Mouse (Mus musculus) forebrain, embryonic 13.5 days (tissue): ENCODE data around the gene Mfap5. TPM values are rescaled to one million over a fixed set of nuclear protein-coding genes. Genes with fewer than 3 reads are reported as not detected.
A peak's percentile ranks its signal among the peaks of the same experiment; 100 is the strongest.
"Not testable (repeated sequence)": the region's sequence is repeated elsewhere in the genome, so short reads cannot be mapped to it uniquely, and the experiment has no call there.

Experiments used
- ATAC-seq: fragments of 200-750 bp; cut with Nextera tagmentation; 2 replicates; pipeline ENCODE4 v1.8.0; 2017
- H3K27ac ChIP-seq: fragments of 300-500 bp; sonication (generic); 2 replicates; pipeline ENCODE4 v1.5.1; 2015; ENCODE audit warnings: inconsistent platforms, mild to moderate bottlenecking, moderate library complexity
- H3K27me3 ChIP-seq: fragments of 300-500 bp; sonication (generic); 2 replicates; pipeline ENCODE4 v1.6.1; 2015; ENCODE audit warnings: mild to moderate bottlenecking, inconsistent platforms
- H3K36me3 ChIP-seq: fragments of 300-500 bp; sonication (generic); 2 replicates; pipeline ENCODE4 v1.6.1; 2015; ENCODE audit warnings: mild to moderate bottlenecking, inconsistent platforms; ENCODE audit not compliant: poor library complexity, severe bottlenecking
- H3K4me1 ChIP-seq: fragments of 300-500 bp; sonication (generic); 2 replicates; pipeline ENCODE4 v1.6.1; 2015; ENCODE audit warnings: inconsistent platforms
- H3K4me2 ChIP-seq: fragments of 300-500 bp; sonication (generic); 2 replicates; pipeline ENCODE4 v1.6.1; 2015; ENCODE audit warnings: inconsistent platforms, mild to moderate bottlenecking, moderate library complexity
- H3K4me3 ChIP-seq: fragments of 300-500 bp; sonication (generic); 2 replicates; pipeline ENCODE4 v1.5.1; 2015; ENCODE audit warnings: mild to moderate bottlenecking, inconsistent platforms
- H3K9ac ChIP-seq: fragments of 300-500 bp; sonication (generic); 2 replicates; pipeline ENCODE4 v1.6.1; 2015; ENCODE audit warnings: mild to moderate bottlenecking, inconsistent platforms
- H3K9me3 ChIP-seq: fragments of 300-500 bp; sonication (generic); replicated peaks from 2 replicates; pipeline ENCODE4 v1.6.1; 2016; ENCODE audit warnings: inconsistent platforms
- WGBS: fragments of 180-500 bp; shearing (Covaris S2); methylation state at CpG from one replicate; pipeline ENCODE4 v1.1.7; 2015; 5-methylcytosine and 5-hydroxymethylcytosine counted together
- polyA plus RNA-seq: library from polyadenylated mRNA; unstranded; fragments of >200 nt; fragmentation: Nextera tagmentation; extraction: Ambion mirVana; gene quantifications from 2 replicates; pipeline ENCODE4 v1.2.1, GENCODE M21; 2015

The Mfap5 gene
- polyA plus RNA-seq = 1.0 and 1.2 TPM in 2 replicates

DNA sequence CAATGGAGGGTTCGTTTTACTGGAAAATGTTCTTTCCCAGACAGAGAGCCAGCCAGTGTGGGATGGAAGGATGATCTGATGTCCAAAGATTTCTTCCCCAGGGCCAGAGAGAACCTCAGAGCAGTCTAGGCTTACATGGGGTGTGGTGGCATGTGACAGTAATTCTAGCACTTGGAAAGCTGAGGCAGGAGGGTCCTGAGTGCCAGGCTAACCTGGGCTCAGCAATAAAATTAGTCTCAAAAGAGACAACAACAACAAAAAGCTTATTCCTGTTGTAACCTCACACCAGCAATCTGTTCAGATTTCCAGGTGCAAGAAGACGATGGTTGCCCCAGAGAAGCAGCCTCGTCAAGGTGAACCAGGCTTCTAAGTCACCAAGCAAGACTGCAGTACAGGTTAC lies at the start of gene Mfap5:
Gene Mfap5 (plus strand): TSS at position 301 of the 400 bp plus-strand sequence.
- no peak within 1 kb of the TSS for H3K27ac ChIP-seq
- no peaks in the 10 kb centered on the region for H3K27me3 ChIP-seq
- H3K4me2 ChIP-seq = no peak within 1 kb of the TSS
- H3K9me3 ChIP-seq = no peaks in the 10 kb centered on the region
- 85% methylated on average over 3 of the region's 3 CpGs for WGBS
- ATAC-seq = no peak
- no peaks in the 10 kb centered on the region for H3K36me3 ChIP-seq
- no peak within 1 kb of the TSS for H3K4me3 ChIP-seq
- H3K9ac ChIP-seq = no peak within 1 kb of the TSS
- no peaks in the 10 kb centered on the region for H3K4me1 ChIP-seq

DNA sequence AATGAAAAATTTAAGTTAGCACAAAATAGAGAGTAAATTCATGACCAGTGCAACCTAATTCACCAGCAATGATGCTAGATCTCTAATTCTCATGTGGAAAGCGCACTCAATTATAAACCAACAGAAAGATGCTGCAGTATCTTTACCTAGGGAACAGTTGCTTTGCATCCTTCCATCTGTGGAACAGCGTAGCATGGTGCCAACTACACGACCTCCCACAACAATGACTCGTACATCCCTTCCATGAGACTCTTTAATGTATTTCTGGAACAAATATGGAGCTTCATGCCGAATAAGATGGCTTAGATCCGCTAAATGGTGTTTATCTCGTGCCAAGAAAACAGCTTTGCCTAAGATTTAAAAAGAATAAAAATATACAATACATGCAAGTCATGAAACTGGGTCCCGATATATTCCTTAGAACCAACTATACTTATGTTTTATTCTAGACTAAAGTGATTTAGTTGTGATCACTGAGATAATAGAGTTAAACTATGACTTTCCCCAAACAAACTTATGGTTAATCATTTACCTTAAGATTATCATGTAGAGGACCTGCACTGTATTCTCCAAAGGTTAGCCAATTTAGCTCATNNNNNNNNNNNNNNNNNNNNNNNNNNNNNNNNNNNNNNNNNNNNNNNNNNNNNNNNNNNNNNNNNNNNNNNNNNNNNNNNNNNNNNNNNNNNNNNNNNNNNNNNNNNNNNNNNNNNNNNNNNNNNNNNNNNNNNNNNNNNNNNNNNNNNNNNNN lies 46.5 kb upstream of the Mfap5 start:
- Histone ChIP-seq H3K4me1 (no peaks in the 10 kb centered on the region), H3K4me2 (no peak overlapping the region), H3K36me3 (peaks cover 78% of the 10 kb centered on the region), H3K27ac (no peak overlapping the region), H3K9me3 (no peaks in the 10 kb centered on the region), H3K4me3 (no peak overlapping the region), H3K9ac (no peak overlapping the region), H3K27me3 (no peaks in the 10 kb centered on the region)
- no peak for ATAC-seq
- WGBS = 96% methylated on average over 8 of the region's 8 CpGs

DNA sequence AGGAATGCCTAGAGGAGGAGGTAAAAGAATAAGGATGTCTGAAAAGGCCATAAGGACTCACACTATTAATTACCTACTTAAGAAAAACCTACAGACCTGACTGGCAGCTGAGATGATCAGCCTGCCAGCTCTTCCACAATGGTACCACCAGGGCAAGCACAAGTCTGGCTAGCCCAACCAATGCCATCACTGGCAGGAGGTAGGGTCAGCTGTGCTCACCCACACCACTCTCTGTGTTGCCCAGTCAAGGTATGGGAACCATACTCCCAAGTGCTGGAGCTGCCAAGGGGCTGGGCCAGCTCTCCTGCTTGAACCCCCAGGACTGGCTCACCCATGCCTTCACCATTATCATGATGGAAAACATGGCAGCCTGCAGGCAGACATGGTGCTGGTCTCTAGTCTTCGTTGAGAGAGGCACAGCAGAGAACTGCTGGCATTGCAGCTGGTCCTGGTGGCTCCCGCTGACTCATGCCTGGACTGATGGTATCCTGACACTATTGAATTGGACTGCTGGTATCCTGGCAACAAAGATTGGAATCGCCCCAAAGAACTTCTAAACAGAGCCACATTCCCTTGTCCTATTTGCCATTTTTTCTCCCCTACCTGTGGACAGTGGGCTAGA lies 39.4 kb upstream of the Mfap5 start:
- Histone ChIP-seq H3K4me1 (0 out of 2 replicates have a peak, but pooled peaks cover 4% of the 10 kb centered on the region), H3K27me3 (no peaks in the 10 kb centered on the region), H3K9ac (no peak overlapping the region), H3K4me2 (no peak overlapping the region), H3K36me3 (peaks cover 82% of the 10 kb centered on the region), H3K4me3 (no peak overlapping the region), H3K9me3 (no peaks in the 10 kb centered on the region), H3K27ac (no peak overlapping the region)
- no peak for ATAC-seq
- WGBS = 67% methylated on average over 3 of the region's 3 CpGs

DNA sequence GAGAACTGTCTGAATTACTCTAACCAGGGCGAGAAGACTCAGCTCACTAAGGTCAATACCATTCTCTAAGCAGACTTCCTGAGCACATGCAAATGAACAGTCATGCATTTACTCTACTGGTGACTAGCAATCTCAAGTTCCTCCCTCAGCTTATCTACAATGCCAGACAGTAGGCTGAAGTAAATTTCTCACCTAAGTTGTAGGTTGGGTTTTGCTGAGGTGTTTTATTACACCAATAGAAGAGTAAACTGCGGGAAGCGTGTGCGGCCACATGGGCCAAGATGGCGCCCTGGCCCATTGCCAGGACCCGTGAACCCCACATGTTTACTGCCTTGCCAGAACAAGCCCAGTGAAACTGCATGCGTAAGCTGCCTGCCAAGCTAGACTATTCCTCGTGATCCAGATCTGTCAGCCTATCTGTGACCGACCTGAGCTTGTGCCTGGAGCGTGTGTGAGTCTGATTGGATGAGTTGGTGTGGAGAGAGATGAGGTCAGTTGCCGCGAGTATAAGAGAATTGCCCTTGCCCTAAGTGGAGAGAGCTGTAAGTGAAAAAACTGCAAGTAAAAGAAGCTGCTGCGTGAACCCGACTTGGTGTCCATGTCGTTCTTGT lies 36.5 kb upstream of the Mfap5 start:
- Histone ChIP-seq H3K36me3 (peaks cover 78% of the 10 kb centered on the region), H3K27me3 (no peaks in the 10 kb centered on the region), H3K4me2 (no peak overlapping the region), H3K4me1 (0 out of 2 replicates have a peak, but pooled peaks cover 4% of the 10 kb centered on the region), H3K9me3 (no peaks in the 10 kb centered on the region), H3K4me3 (no peak overlapping the region), H3K27ac (no peak overlapping the region), H3K9ac (no peak overlapping the region)
- no peak for ATAC-seq
- 92% methylated on average over 15 of the region's 15 CpGs for WGBS

GRCm38 (mm10) chr6:122470240-122470639 lies 35.4 kb upstream of the Mfap5 start:
- WGBS = 91% methylated on average over 2 of the region's 2 CpGs
- Histone ChIP-seq H3K4me2 (no peak overlapping the region), H3K4me1 (0 out of 2 replicates have a peak, but pooled peaks cover 4% of the 10 kb centered on the region), H3K9me3 (no peaks in the 10 kb centered on the region), H3K36me3 (peaks cover 71% of the 10 kb centered on the region), H3K4me3 (no peak overlapping the region), H3K27me3 (no peaks in the 10 kb centered on the region), H3K9ac (no peak overlapping the region), H3K27ac (no peak overlapping the region)
- no peak for ATAC-seq

GRCm38 (mm10) chr6:122471461-122471860 lies 34.2 kb upstream of the Mfap5 start:
- 94% methylated on average over 3 of the region's 3 CpGs for WGBS

DNA sequence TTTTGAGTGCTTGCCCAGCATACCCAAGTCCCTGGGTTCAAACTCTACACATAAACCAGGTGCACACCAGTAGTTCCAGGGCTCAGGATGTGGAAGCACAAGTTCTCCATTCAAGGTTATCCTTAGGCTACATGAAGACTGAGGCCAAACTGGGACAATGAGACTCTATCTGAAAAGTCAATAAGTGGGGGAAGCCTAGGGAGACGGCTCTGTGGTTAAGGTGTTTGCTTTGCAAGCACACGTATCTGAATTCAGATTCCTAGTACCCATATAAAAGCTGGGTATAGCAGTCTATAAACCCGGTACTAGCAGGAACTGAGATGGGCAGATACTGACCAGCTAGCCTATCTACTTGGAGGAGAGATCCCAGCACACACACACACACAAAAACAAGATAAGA lies 27.6 kb upstream of the Mfap5 start:
- peaks cover under 1% of the 10 kb centered on the region for H3K4me1 ChIP-seq
- no peak overlapping the region for H3K9ac ChIP-seq
- no peak for ATAC-seq
- 0 out of 2 replicates have a peak, but pooled peaks cover 4% of the 10 kb centered on the region for H3K36me3 ChIP-seq
- no peak overlapping the region for H3K27ac ChIP-seq
- no peaks in the 10 kb centered on the region for H3K9me3 ChIP-seq
- WGBS = 92% methylated on average over 3 of the region's 3 CpGs
- no peak overlapping the region for H3K4me3 ChIP-seq
- H3K4me2 ChIP-seq = no peak overlapping the region
- no peaks in the 10 kb centered on the region for H3K27me3 ChIP-seq

More at GRCm38 (mm10) chr6:122471461-122471860, 34.2 kb upstream of the Mfap5 start:
- peaks cover 62% of the 10 kb centered on the region for H3K36me3 ChIP-seq
- H3K9ac ChIP-seq, H3K4me2 ChIP-seq, H3K4me1 ChIP-seq, H3K9me3 ChIP-seq, H3K27me3 ChIP-seq, H3K4me3 ChIP-seq, H3K27ac ChIP-seq, ATAC-seq: not testable (repeated sequence)

GRCm38 (mm10) chr6:122485401-122486296 lies 20.0 kb upstream of the Mfap5 start:
- Histone ChIP-seq H3K36me3 (0 out of 2 replicates have a peak, but pooled peaks cover 4% of the 10 kb centered on the region), H3K4me1 (peaks cover 22% of the 10 kb centered on the region), H3K4me3 (peak overlapping the region; percentile 71), H3K27me3 (no peaks in the 10 kb centered on the region), H3K9ac (peak overlapping the region; percentile 89), H3K4me2 (peak overlapping the region; percentile 64), H3K9me3 (no peaks in the 10 kb centered on the region), H3K27ac (peak overlapping the region; percentile 97)
- WGBS = 3% methylated on average over 39 of the region's 91 CpGs
- ATAC-seq = peak; percentile 34

- ATAC-seq = peak; percentile 92
- Histone ChIP-seq H3K4me2 (peak overlapping the region; percentile 64), H3K9me3 (no peaks in the 10 kb centered on the region), H3K4me1 (peaks cover 29% of the 10 kb centered on the region), H3K9ac (peak overlapping the region; percentile 89), H3K4me3 (peak overlapping the region; percentile 71), H3K36me3 (0 out of 2 replicates have a peak, but pooled peaks cover 4% of the 10 kb centered on the region), H3K27me3 (no peaks in the 10 kb centered on the region), H3K27ac (peak overlapping the region; percentile 97)
- WGBS = under 1% methylated on average over 36 of the region's 111 CpGs
Observed at GRCm38 (mm10) chr6:122486297-122487117, 19.1 kb upstream of the Mfap5 start.

DNA sequence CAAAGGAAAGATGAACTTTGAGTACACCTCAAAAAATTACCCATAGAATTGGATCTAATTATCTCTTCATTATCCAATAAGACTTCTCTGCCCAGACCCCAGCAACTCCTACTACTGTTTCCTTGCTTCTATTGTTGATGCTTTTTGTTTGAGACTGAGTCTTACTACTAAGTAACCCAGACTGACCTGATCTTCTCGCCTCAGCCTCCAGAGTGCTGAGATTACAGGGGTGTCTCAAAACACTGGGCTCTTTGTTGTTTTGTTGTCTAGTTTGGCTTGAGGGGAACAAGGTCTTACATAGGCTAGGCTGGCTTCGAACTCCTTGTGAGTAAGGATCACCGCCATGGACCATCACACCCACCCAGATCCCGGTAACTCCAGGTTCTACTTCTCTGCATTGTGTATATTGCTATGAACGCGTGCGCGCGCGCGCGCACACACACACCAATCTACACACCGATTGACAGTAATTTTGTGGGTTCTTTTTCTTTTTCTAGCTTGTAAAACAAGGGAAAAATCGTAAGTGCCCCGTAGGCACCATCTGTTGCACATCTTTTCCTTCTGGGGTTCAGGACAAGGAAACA lies 14.6 kb upstream of the Mfap5 start:
- WGBS = 25% methylated on average over 15 of the region's 15 CpGs
- no peak for ATAC-seq

More for the DNA sequence above, 14.6 kb upstream of the Mfap5 start:
- peak overlapping the region; percentile 72 for H3K27ac ChIP-seq
- H3K36me3 ChIP-seq = no peaks in the 10 kb centered on the region
- H3K4me1 ChIP-seq = peaks cover 36% of the 10 kb centered on the region
- no peaks in the 10 kb centered on the region for H3K9me3 ChIP-seq
- H3K27me3 ChIP-seq = no peaks in the 10 kb centered on the region
- peak overlapping the region; percentile 63 for H3K4me2 ChIP-seq
- peak overlapping the region; percentile 41 for H3K4me3 ChIP-seq
- H3K9ac ChIP-seq = peak overlapping the region; percentile 61
